Mouse (Mus musculus) G1E-ER4 (cell line): ENCODE data around the gene Mipol1. TPM values are rescaled to one million over a fixed set of nuclear protein-coding genes. Genes with fewer than 3 reads are reported as not detected.

ENCODE experiments used
- GATA1 ChIP-seq: IDR thresholded peaks from one replicate; pipeline ENCODE4 v1.8.0; 2012; ENCODE audit warnings: low read length, inconsistent platforms
- polyA plus RNA-seq: library from polyadenylated mRNA; stranded (reverse); fragments of >175 nt; gene quantifications from 2 replicates; pipeline ENCODE4 v1.2.3, GENCODE M21; 2012

Gene Mipol1
- polyA plus RNA-seq, 1 experiment, result 5.6 TPM

DNA sequence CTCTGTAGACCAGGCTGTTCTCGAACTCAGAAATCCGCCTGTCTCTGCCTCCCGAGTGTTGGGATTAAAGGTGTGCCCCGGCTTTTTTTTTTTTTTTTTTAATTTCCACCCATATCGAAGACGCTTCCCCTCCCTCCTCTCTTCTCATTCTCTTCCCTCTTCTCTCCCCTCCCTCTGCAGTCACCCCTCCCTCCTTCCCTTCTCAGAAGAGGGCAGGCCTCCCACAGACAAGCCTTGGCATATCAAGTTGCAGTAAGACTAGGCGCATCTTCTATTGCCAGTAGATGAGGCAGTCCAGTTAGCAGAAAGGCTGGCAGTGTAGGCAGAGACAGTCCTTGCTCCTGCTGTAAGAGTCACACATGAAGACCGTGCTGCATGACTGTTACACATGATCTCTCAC is 2.5 kb upstream of the Mipol1 start:
- no peak for TF ChIP-seq GATA1

DNA sequence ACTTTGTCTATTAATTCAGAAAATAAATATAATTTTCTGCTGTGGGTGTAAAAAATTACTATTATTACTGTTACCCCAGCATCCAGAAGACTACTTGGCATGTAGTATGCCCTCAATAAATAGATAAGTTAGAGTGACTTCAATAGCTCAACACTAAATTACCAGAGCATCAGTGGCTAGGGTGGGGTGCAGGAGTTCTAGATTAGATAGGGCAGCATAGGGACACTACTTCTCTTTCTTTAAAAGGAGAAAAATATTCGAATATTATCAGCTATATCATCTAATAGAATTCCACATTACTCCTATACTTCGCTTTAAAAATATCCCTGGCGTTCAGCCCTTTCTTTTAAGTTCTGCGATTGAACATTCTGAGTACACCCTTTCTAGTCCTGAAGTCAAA is 524 bp upstream of the Mipol1 start:
- TF ChIP-seq GATA1, result no peak

DNA sequence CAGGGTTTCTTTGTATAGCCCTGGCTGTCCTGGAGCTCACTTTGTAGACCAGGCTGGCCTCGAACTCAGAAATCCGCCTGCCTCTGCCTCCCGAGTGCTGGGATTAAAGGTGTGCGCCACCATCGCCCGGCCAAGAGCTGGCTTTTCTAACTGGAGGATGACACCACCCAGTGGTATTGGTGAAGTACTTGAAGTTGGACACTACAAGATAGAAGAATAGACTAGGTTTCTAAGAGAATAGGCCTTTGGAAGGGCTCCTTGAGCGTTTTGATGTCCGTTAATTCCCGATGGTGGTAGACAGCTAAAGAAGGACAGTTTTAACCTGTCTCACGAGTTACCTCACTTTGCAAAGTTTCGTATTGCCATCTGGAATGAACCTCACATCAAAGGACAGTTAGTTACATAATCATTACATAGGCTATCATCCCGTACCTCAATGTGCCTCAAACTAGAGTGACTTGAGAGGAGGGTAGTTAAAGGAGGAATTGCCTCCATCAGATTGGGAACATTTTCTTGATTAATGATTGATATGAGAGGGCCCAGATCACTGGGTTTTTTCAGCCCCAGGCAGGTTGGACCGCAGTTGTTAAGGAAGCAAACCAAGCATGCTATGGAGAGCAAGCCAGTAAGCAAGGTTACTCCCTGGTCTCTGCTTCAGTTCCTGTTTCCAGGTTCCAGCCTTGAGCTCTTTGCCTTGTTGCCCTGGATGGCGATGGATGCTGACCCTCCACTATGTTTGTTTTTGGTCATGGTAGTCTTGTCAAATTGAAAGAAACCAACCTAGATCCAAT is 1.1 kb downstream of the Mipol1 start:
- no peak for TF ChIP-seq GATA1

DNA sequence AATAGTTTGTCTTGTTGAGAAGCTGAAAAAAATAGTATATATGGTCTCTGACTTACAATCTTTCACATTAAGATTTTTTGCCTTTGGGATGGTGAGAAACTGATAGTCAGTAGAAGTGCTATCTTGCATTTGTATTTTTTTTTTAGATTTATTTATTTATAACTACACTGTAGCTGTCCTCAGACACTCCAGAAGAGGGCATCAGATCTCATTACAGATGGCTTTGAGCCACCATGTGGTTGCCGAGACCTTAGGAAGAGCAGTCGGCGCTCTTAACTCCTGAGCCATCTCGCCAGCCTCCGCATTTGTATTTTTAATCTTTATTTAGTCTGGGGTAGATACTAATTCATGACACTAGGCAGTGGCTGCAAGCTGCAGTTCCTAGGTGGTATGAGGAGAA is 3.2 kb downstream of the Mipol1 start:
- no peak for TF ChIP-seq GATA1

DNA sequence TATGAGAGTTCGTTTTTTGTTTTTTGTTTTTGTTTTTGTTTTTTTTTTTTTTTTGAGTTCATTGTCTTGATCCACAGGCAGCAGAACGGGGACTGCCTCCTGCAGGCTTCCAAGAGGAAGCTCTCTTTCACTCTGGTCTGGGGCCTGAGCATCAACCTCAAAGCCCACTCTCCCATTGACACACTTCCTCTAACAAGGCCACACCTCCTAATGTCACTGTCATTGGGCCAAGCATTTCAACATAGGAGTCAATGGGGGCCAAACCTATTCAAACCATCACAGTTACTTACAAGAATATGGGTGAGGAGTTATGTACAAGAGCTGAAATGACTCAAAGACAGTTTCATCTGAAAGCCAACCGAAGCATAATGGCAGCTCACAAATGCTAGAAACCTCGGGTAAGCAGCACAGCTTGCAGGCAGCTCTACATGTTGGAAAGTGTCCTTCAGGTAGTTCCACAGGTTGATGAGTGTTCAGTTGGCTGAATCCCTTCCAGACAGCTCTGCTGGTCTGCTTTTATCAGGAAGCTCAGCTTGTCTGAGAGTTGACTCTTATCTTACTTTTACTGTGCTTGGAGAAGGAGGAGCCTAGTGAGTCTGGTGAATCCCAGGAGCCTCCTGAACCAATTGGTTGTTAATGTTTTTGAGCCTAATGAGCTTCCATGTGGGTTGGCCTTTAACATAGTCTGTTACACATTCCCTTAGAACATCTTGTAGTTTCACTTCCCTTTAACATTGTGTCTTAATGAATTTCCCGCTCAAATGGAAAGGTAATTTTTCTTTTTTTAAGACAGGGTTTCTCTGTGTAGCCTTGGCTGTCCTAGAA is 13.7 kb downstream of the Mipol1 start:
- TF ChIP-seq GATA1, result no peak

DNA sequence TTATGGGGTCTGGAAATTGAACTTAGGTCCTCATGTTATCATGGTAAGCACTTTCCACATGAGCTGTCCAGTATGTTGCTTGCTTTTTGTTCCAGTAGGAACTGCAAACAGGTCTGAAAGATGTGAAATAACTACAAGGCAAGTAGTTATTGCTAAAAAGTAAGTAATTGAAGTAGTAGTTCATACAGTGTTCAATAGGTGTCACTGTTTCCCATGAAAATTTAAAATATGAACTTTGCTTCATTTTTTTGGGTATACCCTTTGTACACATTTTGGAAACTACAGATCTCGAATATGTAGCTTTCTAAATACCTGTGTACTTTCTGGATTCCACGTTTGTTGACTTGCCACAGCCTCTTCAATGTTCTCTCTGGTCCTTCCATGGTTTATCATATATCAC is 28.3 kb downstream of the Mipol1 start:
- no peak for TF ChIP-seq GATA1

DNA sequence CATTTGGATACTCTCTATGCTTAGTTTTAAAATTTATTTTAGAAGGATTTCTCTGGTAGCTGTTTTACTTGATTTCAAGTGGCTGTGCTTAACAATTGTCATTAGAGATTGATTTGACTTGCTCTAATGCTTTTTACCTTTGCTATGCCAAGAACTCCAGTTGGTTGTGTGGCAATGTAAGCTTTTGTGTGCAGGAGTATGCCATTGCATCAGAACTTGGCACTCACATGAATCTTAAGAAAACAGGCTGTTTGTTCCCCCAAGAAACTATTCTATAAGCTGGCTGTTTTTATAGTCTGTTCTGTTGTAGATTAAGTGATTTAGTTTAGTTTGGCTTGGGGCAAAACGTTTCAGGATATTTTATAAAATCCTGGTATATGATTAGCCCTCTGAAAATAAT is 45.2 kb downstream of the Mipol1 start:
- no peak for TF ChIP-seq GATA1

DNA sequence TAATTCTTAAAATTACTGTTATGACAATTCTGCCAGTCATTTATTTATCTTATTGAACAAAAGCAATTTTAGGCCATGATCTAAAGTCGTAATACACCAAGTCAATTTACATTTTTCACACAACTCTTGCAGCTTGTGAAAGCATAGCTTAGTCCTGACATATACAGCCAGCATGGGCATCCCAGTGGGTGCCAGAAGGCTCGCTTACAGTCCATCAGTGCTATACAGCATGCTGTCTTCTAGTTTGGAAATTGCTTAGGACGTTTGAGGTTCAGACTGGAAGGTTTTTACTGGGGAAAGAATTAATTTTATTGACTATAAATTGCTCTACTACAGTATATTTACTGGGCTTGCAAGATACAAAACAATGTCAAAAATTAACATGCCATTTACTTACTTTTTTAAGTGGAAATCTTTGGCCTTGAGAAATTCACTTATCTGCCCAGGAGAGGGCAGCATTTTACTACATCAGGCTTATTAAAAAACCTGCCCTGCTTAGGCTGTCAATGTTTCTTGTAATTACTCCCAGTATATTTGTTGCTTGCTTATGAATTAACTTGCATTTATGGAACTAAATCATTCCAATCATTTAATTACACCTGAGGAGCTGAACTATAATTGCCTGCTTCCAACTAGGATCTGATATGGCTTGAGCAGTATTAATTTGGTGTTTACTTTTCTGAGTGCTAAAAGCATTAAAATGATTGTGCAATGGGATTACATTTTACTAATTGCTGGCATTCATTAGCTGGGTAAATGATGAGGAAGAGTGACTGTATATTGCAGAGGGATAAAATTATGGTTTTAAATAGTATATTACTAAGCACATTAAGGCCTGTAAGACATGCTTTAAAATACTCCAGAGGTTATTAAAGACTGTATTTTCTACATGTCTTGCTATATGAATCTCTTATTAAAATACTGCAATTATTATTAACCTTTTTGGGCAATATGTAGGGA is 51.2 kb downstream of the Mipol1 start:
- no peak for TF ChIP-seq GATA1

DNA sequence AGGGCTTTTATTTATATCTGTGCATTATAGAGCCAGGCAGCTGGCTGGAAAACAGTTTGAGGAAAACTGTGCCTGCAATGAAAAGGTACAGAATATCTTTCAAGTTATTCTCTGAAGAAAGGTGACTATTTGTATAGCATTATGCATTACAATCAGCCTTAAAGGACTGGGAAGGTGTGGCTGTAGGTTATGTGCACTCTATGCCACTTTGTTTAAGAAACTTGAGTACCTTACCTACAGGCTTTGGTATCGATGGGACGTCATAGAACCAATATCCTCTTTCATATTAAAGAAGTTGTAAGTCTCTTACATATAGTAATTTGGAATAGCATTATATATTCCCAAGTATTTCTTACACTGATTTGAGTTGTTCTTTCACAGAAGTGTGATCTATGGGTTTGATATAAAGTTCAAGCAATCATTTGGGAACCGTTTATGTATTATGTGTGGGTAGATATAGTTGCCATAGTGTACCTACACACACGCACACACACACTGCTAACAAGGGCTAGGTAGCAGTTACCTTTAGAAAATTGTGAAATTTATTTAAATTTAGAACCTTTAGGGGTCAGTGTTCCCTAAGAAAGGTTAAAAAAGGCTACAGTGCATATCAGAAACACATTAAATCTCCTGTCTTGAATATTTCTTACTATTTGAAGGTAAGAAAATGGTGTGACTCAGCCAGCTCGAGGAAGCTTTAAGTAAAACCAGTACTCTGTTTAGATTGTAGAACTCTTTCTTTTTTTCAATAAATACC is 55.3 kb downstream of the Mipol1 start:
- no peak for TF ChIP-seq GATA1

DNA sequence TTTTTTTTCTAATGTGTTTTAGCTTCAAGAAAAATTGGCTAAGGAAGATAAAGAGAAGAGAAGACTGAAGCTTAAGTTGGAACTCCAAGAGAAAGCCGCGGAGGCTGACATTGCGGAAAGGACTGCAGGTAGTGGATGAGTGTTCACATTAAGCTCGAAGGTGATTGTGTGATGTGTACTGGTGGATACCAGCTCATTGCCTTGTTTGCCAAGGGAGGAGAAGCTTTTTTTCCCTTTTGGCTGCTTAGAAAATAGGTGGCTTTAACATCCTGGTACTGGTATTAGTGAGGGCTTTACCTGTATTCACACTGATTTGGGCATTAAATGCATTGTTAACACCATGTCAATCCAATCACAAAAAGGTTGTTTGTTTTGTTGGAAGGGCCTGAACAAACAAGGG is 77.1 kb downstream of the Mipol1 start:
- TF ChIP-seq GATA1, result no peak

DNA sequence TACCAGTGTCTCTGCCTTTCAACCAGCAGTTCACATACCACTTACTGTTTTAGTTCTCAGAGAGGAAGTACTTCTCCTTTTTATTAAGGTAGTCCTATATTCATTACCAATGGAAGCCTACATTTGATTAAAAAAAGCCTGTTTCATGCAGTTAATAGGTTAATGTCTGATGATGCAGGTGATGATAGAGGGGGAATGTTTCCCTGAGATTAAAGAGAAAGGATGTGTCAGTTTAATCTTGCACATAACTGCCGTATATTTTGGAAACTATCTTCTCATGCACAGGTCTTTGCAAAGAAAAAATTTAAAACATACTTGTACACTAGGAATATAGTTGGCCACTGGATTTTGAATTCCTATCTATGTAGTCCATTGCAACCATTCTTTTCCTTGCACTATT is 77.5 kb downstream of the Mipol1 start:
- TF ChIP-seq GATA1, result no peak

DNA sequence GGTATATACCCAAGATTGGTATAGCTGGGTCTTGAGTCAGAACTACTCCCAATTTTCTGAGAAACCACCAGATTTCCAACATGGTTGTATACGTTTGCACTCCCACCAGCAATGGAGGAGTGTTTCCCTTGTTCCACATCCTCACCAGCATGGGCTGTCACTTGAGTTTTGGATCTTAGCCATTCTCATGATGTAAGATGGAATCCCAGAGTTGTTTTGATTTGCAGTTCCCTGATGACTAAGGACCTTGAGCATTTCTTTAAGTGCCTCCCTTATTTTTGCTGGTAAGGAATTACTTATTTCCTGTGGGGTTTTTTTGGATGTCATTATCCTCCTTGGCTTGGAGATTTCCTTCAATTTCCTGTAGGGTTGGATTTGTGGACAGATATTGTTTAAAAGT is 108.8 kb downstream of the Mipol1 start:
- TF ChIP-seq GATA1, result no peak

DNA sequence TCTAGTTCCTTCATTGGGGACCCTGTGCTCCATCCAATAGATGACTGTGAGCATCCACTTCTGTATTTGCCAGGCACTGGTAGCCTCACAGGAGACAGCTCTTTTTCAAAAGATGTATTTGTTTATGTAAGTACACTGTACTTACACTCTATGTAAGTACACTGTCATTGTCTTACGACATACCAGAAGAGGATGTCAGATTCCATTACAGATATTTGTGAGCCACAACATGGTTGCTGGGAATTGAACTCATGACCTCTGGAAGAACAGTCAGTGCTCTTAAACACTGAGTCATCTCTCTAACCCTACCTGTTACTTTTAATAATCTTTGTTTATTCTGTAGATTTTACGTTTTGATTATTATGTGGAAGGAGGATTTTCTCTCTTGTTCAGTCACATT is 109.9 kb downstream of the Mipol1 start:
- TF ChIP-seq GATA1, result no peak

DNA sequence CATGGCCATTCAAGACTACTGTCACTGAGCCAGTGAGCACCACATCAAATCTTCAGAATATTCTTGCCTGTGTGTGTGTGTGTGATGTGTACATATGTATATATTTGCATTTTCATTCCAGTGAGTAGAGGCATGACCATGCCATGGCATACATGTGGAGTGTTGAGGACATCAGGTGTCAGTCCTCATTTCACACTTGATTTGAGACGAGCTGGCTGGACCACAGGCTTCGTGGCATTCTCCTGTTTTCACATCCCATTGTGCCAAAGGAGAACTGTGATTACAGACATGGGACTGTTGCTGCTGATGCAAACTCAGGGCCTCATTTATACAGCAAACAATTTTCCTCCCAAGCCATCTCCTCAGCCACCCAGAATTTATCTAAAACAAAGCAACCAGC is 132.5 kb downstream of the Mipol1 start:
- TF ChIP-seq GATA1, result no peak

DNA sequence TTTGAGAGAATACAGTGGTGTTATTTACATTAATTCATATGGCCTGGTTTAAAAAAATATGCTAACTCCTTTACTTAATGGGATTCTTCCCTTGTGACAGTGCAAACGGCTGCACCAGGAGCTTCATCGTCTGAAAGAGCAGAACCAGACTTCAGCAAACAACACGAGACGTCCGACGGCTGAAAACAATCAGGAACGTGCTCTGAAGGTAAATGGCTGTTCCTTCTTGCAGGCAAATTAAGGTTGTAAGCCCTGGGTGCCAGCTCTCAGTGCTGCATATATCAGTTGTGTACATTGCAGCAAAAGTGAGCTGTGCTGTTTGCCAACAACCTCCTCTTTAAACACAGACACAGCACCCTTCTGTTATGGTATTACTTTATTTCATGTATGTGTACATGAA is 133.8 kb downstream of the Mipol1 start:
- TF ChIP-seq GATA1, result no peak
